Mouse (Mus musculus): ENCODE results near the gene Btbd6. TPM values are rescaled to one million over a fixed set of nuclear protein-coding genes. Genes with fewer than 3 reads are reported as not detected.

Btbd6 gene
- polyA plus RNA-seq (2015; fragmentation: Nextera tagmentation; extraction: Ambion mirVana), result 28.9 and 31.5 TPM in 2 replicates

GRCm38 (mm10) chr12:112976371-112977073 is at the start of gene Btbd6:
Gene Btbd6 (plus strand): TSS chr12:112976482.
- WGBS, result under 1% methylated on average over 80 of the region's 80 CpGs
- H3K27me3 ChIP-seq, result no peaks in the 10 kb centered on the region
- ATAC-seq (ENCODE audit: insufficient number of reproducible peaks, low FRiP score, low TSS enrichment, low read depth), result peak; percentile 93
- peaks cover 19% of the 10 kb centered on the region for H3K4me1 ChIP-seq
- peak within 1 kb of the TSS; percentile 77 for H3K4me2 ChIP-seq (replicated peaks)
- peak within 1 kb of the TSS; percentile 64 for H3K4me3 ChIP-seq (replicated peaks)
- peak within 1 kb of the TSS; percentile 92 for H3K27ac ChIP-seq (replicated peaks)
- H3K36me3 ChIP-seq, result peaks cover 75% of the 10 kb centered on the region
- no peaks in the 10 kb centered on the region for H3K9me3 ChIP-seq (replicated peaks)
- peak within 1 kb of the TSS; percentile 61 for H3K9ac ChIP-seq

- H3K4me1 ChIP-seq, result peaks cover 44% of the 10 kb centered on the region
- H3K27ac ChIP-seq (replicated peaks), result peak overlapping the region; percentile 58; the same call in 1 of the 2 replicates
- no peak for ATAC-seq (ENCODE audit: insufficient number of reproducible peaks, low FRiP score, low TSS enrichment, low read depth)
- peaks cover 60% of the 10 kb centered on the region for H3K27me3 ChIP-seq
- H3K4me2 ChIP-seq (replicated peaks), result peak overlapping the region; percentile 98
- peak overlapping the region; percentile 59 for H3K4me3 ChIP-seq (replicated peaks)
- H3K9ac ChIP-seq, result no peak overlapping the region
- H3K9me3 ChIP-seq (replicated peaks), result no peaks in the 10 kb centered on the region
- no peaks in the 10 kb centered on the region for H3K36me3 ChIP-seq
- 48% methylated on average over 14 of the region's 14 CpGs for WGBS
These were observed 49.0 kb upstream of the Btbd6 start for GRCm38 (mm10) chr12:112927265-112927664.

GRCm38 (mm10) chr12:112928401-112929241 is 47.7 kb upstream of the Btbd6 start:
- Histone ChIP-seq H3K27ac (replicated peaks) (peak overlapping the region; percentile 58), H3K4me1 (peaks cover 53% of the 10 kb centered on the region), H3K9ac (peak overlapping the region; percentile 33), H3K4me2 (replicated peaks) (peak overlapping the region; percentile 98), H3K9me3 (replicated peaks) (no peaks in the 10 kb centered on the region), H3K4me3 (replicated peaks) (peak overlapping the region; percentile 59), H3K27me3 (peaks cover 60% of the 10 kb centered on the region), H3K36me3 (no peaks in the 10 kb centered on the region)
- WGBS, result 1% methylated on average over 114 of the region's 124 CpGs
- no peak for ATAC-seq (ENCODE audit: insufficient number of reproducible peaks, low FRiP score, low TSS enrichment, low read depth)

GRCm38 (mm10) chr12:112929562-112930352 is 46.5 kb upstream of the Btbd6 start, which contains the start of gene Jag2:
Gene Jag2 (minus strand): TSS chr12:112929776.
- no peaks in the 10 kb centered on the region for H3K36me3 ChIP-seq
- H3K27ac ChIP-seq (replicated peaks), result peak within 1 kb of the TSS; percentile 58
- H3K4me3 ChIP-seq (replicated peaks), result peak within 1 kb of the TSS; percentile 59
- under 1% methylated on average over 73 of the region's 85 CpGs for WGBS
- peak within 1 kb of the TSS; percentile 98 for H3K4me2 ChIP-seq (replicated peaks)
- H3K27me3 ChIP-seq, result peaks cover 60% of the 10 kb centered on the region
- H3K9me3 ChIP-seq (replicated peaks), result no peaks in the 10 kb centered on the region
- peaks cover 53% of the 10 kb centered on the region for H3K4me1 ChIP-seq
- peak; percentile 41 for ATAC-seq (ENCODE audit: insufficient number of reproducible peaks, low FRiP score, low TSS enrichment, low read depth)
- peak within 1 kb of the TSS; percentile 33 for H3K9ac ChIP-seq

- Histone ChIP-seq H3K27ac (replicated peaks) (no peak overlapping the region), H3K36me3 (no peaks in the 10 kb centered on the region), H3K4me3 (replicated peaks) (no peak overlapping the region), H3K9me3 (replicated peaks) (no peaks in the 10 kb centered on the region), H3K27me3 (peaks cover 43% of the 10 kb centered on the region), H3K4me2 (replicated peaks) (no peak overlapping the region), H3K4me1 (peaks cover 33% of the 10 kb centered on the region), H3K9ac (no peak overlapping the region)
- ATAC-seq (ENCODE audit: insufficient number of reproducible peaks, low FRiP score, low TSS enrichment, low read depth), result no peak
- 19% methylated on average over 7 of the region's 7 CpGs for WGBS
These were observed 43.6 kb upstream of the Btbd6 start for GRCm38 (mm10) chr12:112932647-112933046.

- Histone ChIP-seq H3K27me3 (no peaks in the 10 kb centered on the region), H3K27ac (replicated peaks) (peak overlapping the region; percentile 18; the same call in 1 of the 2 replicates), H3K36me3 (no peaks in the 10 kb centered on the region), H3K4me2 (replicated peaks) (no peak overlapping the region; the same call in 1 of the 2 replicates), H3K9me3 (replicated peaks) (no peaks in the 10 kb centered on the region), H3K9ac (no peak overlapping the region), H3K4me1 (peaks cover 51% of the 10 kb centered on the region), H3K4me3 (replicated peaks) (no peak overlapping the region)
- ATAC-seq (ENCODE audit: insufficient number of reproducible peaks, low FRiP score, low TSS enrichment, low read depth), result peak; percentile 25
- 28% methylated on average over 9 of the region's 9 CpGs for WGBS
These were observed 38.4 kb upstream of the Btbd6 start for GRCm38 (mm10) chr12:112937906-112938305.

GRCm38 (mm10) chr12:112938366-112938765 is 37.9 kb upstream of the Btbd6 start:
- 76% methylated on average over 10 of the region's 10 CpGs for WGBS
- Histone ChIP-seq H3K4me1 (peaks cover 47% of the 10 kb centered on the region), H3K4me2 (replicated peaks) (no peak overlapping the region), H3K27me3 (no peaks in the 10 kb centered on the region), H3K36me3 (no peaks in the 10 kb centered on the region), H3K9ac (no peak overlapping the region), H3K9me3 (replicated peaks) (no peaks in the 10 kb centered on the region), H3K27ac (replicated peaks) (peak overlapping the region; percentile 18; the same call in 1 of the 2 replicates), H3K4me3 (replicated peaks) (no peak overlapping the region)
- ATAC-seq (ENCODE audit: insufficient number of reproducible peaks, low FRiP score, low TSS enrichment, low read depth), result no peak

- Histone ChIP-seq H3K27me3 (no peaks in the 10 kb centered on the region), H3K4me2 (replicated peaks) (no peak overlapping the region), H3K36me3 (no peaks in the 10 kb centered on the region), H3K4me1 (peaks cover 47% of the 10 kb centered on the region), H3K4me3 (replicated peaks) (no peak overlapping the region), H3K9ac (no peak overlapping the region), H3K27ac (replicated peaks) (peak overlapping the region; percentile 18; the same call in 1 of the 2 replicates), H3K9me3 (replicated peaks) (no peaks in the 10 kb centered on the region)
- no peak for ATAC-seq (ENCODE audit: insufficient number of reproducible peaks, low FRiP score, low TSS enrichment, low read depth)
- WGBS, result 50% methylated on average over 10 of the region's 10 CpGs
These were observed 37.3 kb upstream of the Btbd6 start for GRCm38 (mm10) chr12:112938873-112939565.

- Histone ChIP-seq H3K27me3 (no peaks in the 10 kb centered on the region), H3K4me1 (peaks cover 47% of the 10 kb centered on the region), H3K36me3 (no peaks in the 10 kb centered on the region), H3K9ac (no peak overlapping the region), H3K4me3 (replicated peaks) (no peak overlapping the region), H3K27ac (replicated peaks) (peak overlapping the region; percentile 28; the same call in 1 of the 2 replicates), H3K9me3 (replicated peaks) (no peaks in the 10 kb centered on the region), H3K4me2 (replicated peaks) (no peak overlapping the region; the same call in 1 of the 2 replicates)
- 86% methylated on average over 4 of the region's 4 CpGs for WGBS
- no peak for ATAC-seq (ENCODE audit: insufficient number of reproducible peaks, low FRiP score, low TSS enrichment, low read depth)
These were observed 36.0 kb upstream of the Btbd6 start for GRCm38 (mm10) chr12:112940238-112940637.

- no peaks in the 10 kb centered on the region for H3K9me3 ChIP-seq (replicated peaks)
- H3K27me3 ChIP-seq, result no peaks in the 10 kb centered on the region
- H3K4me3 ChIP-seq (replicated peaks), result peak overlapping the region; percentile 79; the same call in 1 of the 2 replicates
- no peak for ATAC-seq (ENCODE audit: insufficient number of reproducible peaks, low FRiP score, low TSS enrichment, low read depth)
- WGBS, result 65% methylated on average over 9 of the region's 9 CpGs
- H3K27ac ChIP-seq (replicated peaks), result peak overlapping the region; percentile 86
- H3K36me3 ChIP-seq, result no peaks in the 10 kb centered on the region
- peak overlapping the region; percentile 80 for H3K4me2 ChIP-seq (replicated peaks)
- peaks cover 47% of the 10 kb centered on the region for H3K4me1 ChIP-seq
- H3K9ac ChIP-seq, result no peak overlapping the region
These were observed 35.6 kb upstream of the Btbd6 start for GRCm38 (mm10) chr12:112940710-112941109.
